Mouse (Mus musculus): Measurements from ENCODE around the gene Sigirr. TPM values are rescaled to one million over a fixed set of nuclear protein-coding genes. Genes with fewer than 3 reads are reported as not detected.

Gene Sigirr
- polyA plus RNA-seq, 1 experiment from 2014 or later: 3.3 TPM

DNA sequence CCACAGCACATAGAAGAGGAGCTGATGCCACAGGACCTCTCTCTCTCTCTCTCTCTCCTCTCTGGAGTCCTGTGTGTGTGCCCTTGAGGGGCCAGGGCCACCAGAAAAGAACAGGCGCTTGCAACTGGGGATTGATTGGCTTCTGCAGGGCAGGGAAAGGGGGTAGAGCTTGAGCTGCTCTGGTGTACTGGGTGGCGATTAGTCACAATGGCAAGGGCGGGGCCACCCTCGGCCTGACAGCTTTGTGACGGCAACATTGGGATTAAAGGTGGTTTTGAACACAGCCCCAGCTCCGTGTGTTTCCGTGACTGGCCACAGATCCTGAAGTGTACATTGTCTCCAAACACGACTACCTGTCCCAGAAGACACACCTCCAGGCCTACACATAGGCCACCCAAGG, 10.1 kb downstream of the Sigirr start:
- Histone ChIP-seq H3K36me3 (ENCODE audit: control insufficient read depth, insufficient read depth, low read length) (no peaks in the 10 kb centered on the region), H3K27me3 (replicated peaks; ENCODE audit: control insufficient read depth, insufficient read depth, low read length) (peaks cover 14% of the 10 kb centered on the region), H3K9ac (ENCODE audit: low read depth, low read length) (no peak overlapping the region), H3K4me1 (ENCODE audit: control insufficient read depth, insufficient read depth, low read depth, low read length) (peaks cover 7% of the 10 kb centered on the region; the same call in 1 of the 2 replicates), H3K4me2 (ENCODE audit: low read length) (no peak overlapping the region), H3K4me3 (ENCODE audit: low read length) (no peak overlapping the region), H3K9me3 (ENCODE audit: control insufficient read depth, low read length) (no peaks in the 10 kb centered on the region), H3K27ac (ENCODE audit: low read depth, low read length) (no peak overlapping the region)
- whole genome bisulfite sequencing: 61% methylated on average over 8 of the region's 8 CpGs
- no peak for ATAC-seq

DNA sequence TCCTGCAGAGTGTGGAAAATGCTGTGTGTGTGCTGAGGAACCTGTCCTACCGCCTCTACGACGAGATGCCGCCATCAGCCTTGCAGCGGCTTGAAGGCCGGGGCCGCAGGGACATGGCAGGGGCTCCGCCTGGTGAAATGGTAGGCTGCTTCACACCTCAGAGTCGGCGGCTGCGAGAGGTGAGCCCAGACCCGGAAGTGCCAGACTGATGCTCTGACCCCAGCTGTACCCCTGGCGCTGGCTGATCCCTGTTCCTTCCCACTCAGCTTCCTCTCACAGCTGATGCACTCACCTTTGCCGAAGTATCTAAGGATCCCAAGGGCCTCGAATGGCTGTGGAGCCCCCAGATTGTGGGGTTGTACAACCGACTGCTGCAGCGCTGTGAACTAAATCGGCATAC, 11.9 kb downstream of the Sigirr start:
- Histone ChIP-seq H3K4me2 (ENCODE audit: low read length) (no peak overlapping the region), H3K9me3 (ENCODE audit: control insufficient read depth, low read length) (no peaks in the 10 kb centered on the region), H3K36me3 (ENCODE audit: control insufficient read depth, insufficient read depth, low read length) (no peaks in the 10 kb centered on the region), H3K27me3 (replicated peaks; ENCODE audit: control insufficient read depth, insufficient read depth, low read length) (peaks cover 14% of the 10 kb centered on the region), H3K27ac (ENCODE audit: low read depth, low read length) (no peak overlapping the region), H3K4me3 (ENCODE audit: low read length) (no peak overlapping the region), H3K4me1 (ENCODE audit: control insufficient read depth, insufficient read depth, low read depth, low read length) (peaks cover 7% of the 10 kb centered on the region; the same call in 1 of the 2 replicates), H3K9ac (ENCODE audit: low read depth, low read length) (no peak overlapping the region)
- WGBS: 15% methylated on average over 13 of the region's 18 CpGs
- ATAC-seq: no peak

- ATAC-seq: no peak
- H3K27ac ChIP-seq (ENCODE audit: low read depth, low read length): no peak overlapping the region
- WGBS: 45% methylated on average over 8 of the region's 8 CpGs
These were observed 12.5 kb downstream of the Sigirr start for GRCm38 (mm10) chr7:141087894-141088293.

DNA sequence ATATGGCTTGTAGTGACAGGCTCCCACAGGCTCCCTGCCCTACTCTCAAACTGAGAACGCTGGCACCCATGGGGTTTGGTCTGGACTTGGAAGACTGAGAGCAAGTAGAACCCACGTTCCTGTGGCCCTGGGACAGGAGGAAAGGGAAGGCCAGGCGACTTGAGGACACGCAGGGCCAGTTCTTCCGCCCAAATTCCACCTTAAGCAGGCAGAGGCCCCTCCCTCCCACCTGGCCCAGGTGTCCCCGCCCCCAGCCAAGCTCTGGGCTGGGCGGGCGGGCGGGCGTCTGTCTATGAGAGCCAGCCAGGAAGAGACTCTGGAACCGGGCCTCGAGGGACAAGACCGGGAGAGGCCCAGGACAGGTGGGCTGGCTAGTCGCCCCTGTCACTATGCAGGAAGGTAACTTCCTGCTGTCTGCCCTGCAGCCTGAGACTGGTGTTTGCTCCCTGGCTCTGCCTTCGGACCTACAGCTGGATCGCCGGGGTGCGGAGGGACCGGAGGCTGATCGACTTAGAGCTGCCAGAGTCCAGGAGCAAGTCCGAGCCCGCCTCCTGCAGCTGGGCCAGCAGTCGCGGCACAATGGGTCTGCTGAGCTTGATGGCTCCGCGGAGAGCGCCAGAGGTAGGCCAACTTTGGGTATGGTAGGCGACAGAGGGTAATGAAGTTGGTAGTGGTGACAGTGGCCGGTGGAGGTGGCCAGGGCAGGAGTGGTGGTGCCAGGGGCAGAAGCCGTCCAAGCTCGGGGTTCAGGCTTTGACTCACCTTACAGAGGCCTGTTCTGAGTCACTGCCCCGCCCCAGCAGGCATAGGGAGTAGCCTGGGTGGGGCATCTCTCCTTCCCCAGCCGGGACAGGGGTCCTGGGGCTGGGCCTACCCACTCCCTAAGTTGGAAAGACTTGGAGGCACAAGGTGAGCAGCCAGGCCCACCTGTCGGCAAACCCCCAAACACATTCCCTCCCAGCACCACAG, 20.6 kb downstream of the Sigirr start:
- H3K4me3 ChIP-seq (ENCODE audit: low read length): no peak overlapping the region
- H3K4me2 ChIP-seq (ENCODE audit: low read length): no peak overlapping the region
- no peak overlapping the region for H3K9ac ChIP-seq (ENCODE audit: low read depth, low read length)
- no peak overlapping the region for H3K27ac ChIP-seq (ENCODE audit: low read depth, low read length)
- H3K4me1 ChIP-seq (ENCODE audit: control insufficient read depth, insufficient read depth, low read depth, low read length): no peaks in the 10 kb centered on the region
- no peaks in the 10 kb centered on the region for H3K9me3 ChIP-seq (ENCODE audit: control insufficient read depth, low read length)
- WGBS: 22% methylated on average over 34 of the region's 34 CpGs
- no peaks in the 10 kb centered on the region for H3K27me3 ChIP-seq (replicated peaks; ENCODE audit: control insufficient read depth, insufficient read depth, low read length)
- no peak for ATAC-seq
- H3K36me3 ChIP-seq (ENCODE audit: control insufficient read depth, insufficient read depth, low read length): no peaks in the 10 kb centered on the region

More at GRCm38 (mm10) chr7:141087894-141088293, 12.5 kb downstream of the Sigirr start:
- Histone ChIP-seq H3K9ac (ENCODE audit: low read depth, low read length) (no peak overlapping the region), H3K4me2 (ENCODE audit: low read length) (no peak overlapping the region), H3K36me3 (ENCODE audit: control insufficient read depth, insufficient read depth, low read length) (no peaks in the 10 kb centered on the region), H3K4me3 (ENCODE audit: low read length) (no peak overlapping the region), H3K27me3 (replicated peaks; ENCODE audit: control insufficient read depth, insufficient read depth, low read length) (peaks cover 11% of the 10 kb centered on the region), H3K9me3 (ENCODE audit: control insufficient read depth, low read length) (no peaks in the 10 kb centered on the region), H3K4me1 (ENCODE audit: control insufficient read depth, insufficient read depth, low read depth, low read length) (peaks cover 7% of the 10 kb centered on the region; the same call in 1 of the 2 replicates)

DNA sequence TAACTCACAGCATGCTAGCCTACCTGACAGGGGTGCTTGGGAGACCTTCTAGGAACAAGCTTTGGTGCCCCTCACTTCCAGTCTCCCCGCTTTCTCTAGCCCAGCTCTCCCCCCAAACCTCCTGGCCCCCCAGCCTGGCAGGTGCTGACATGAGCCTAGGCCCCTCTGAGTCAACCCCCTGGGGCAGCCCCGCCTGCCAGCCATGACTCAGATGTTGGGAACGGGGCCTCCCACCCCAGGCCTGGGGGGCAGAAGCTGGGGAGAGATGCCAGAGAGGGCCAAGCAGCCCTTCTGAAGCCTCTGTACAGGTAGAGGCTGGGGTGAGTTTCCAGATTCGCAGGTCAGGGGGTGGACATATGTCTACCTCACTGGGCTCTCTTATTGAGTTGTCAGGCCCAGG, 21.5 kb downstream of the Sigirr start:
- ATAC-seq: no peak
- 82% methylated on average over 4 of the region's 4 CpGs for whole genome bisulfite sequencing
- no peaks in the 10 kb centered on the region for H3K4me1 ChIP-seq (ENCODE audit: control insufficient read depth, insufficient read depth, low read depth, low read length)

GRCm38 (mm10) chr7:141077841-141078240, 22.5 kb downstream of the Sigirr start, which contains the start of gene Pkp3:
Pkp3 (plus strand) TSS chr7:141078218.
- no peak within 1 kb of the TSS for H3K4me2 ChIP-seq (ENCODE audit: low read length)
- WGBS: 92% methylated on average over 15 of the region's 15 CpGs
- no peaks in the 10 kb centered on the region for H3K4me1 ChIP-seq (ENCODE audit: control insufficient read depth, insufficient read depth, low read depth, low read length)
- no peak within 1 kb of the TSS for H3K27ac ChIP-seq (ENCODE audit: low read depth, low read length)
- no peaks in the 10 kb centered on the region for H3K27me3 ChIP-seq (replicated peaks; ENCODE audit: control insufficient read depth, insufficient read depth, low read length)
- H3K9ac ChIP-seq (ENCODE audit: low read depth, low read length): no peak within 1 kb of the TSS
- ATAC-seq: no peak
- no peaks in the 10 kb centered on the region for H3K36me3 ChIP-seq (ENCODE audit: control insufficient read depth, insufficient read depth, low read length)
- H3K9me3 ChIP-seq (ENCODE audit: control insufficient read depth, low read length): no peaks in the 10 kb centered on the region
- no peak within 1 kb of the TSS for H3K4me3 ChIP-seq (ENCODE audit: low read length)

More for the DNA sequence above, 21.5 kb downstream of the Sigirr start:
- Histone ChIP-seq H3K4me3 (ENCODE audit: low read length) (no peak overlapping the region), H3K27ac (ENCODE audit: low read depth, low read length) (no peak overlapping the region), H3K27me3 (replicated peaks; ENCODE audit: control insufficient read depth, insufficient read depth, low read length) (no peaks in the 10 kb centered on the region), H3K9ac (ENCODE audit: low read depth, low read length) (no peak overlapping the region), H3K36me3 (ENCODE audit: control insufficient read depth, insufficient read depth, low read length) (no peaks in the 10 kb centered on the region), H3K4me2 (ENCODE audit: low read length) (no peak overlapping the region), H3K9me3 (ENCODE audit: control insufficient read depth, low read length) (no peaks in the 10 kb centered on the region)

- H3K4me1 ChIP-seq (ENCODE audit: control insufficient read depth, insufficient read depth, low read depth, low read length): peaks cover 20% of the 10 kb centered on the region
- H3K27me3 ChIP-seq (replicated peaks; ENCODE audit: control insufficient read depth, insufficient read depth, low read length): no peaks in the 10 kb centered on the region
- no peak overlapping the region for H3K4me2 ChIP-seq (ENCODE audit: low read length)
- H3K4me3 ChIP-seq (ENCODE audit: low read length): no peak overlapping the region
- 81% methylated on average over 4 of the region's 4 CpGs for WGBS
- no peaks in the 10 kb centered on the region for H3K9me3 ChIP-seq (ENCODE audit: control insufficient read depth, low read length)
- no peak for ATAC-seq
- H3K9ac ChIP-seq (ENCODE audit: low read depth, low read length): no peak overlapping the region
- no peak overlapping the region for H3K27ac ChIP-seq (ENCODE audit: low read depth, low read length)
- no peaks in the 10 kb centered on the region for H3K36me3 ChIP-seq (ENCODE audit: control insufficient read depth, insufficient read depth, low read length)
These were observed 26.6 kb downstream of the Sigirr start for GRCm38 (mm10) chr7:141073782-141074181.

DNA sequence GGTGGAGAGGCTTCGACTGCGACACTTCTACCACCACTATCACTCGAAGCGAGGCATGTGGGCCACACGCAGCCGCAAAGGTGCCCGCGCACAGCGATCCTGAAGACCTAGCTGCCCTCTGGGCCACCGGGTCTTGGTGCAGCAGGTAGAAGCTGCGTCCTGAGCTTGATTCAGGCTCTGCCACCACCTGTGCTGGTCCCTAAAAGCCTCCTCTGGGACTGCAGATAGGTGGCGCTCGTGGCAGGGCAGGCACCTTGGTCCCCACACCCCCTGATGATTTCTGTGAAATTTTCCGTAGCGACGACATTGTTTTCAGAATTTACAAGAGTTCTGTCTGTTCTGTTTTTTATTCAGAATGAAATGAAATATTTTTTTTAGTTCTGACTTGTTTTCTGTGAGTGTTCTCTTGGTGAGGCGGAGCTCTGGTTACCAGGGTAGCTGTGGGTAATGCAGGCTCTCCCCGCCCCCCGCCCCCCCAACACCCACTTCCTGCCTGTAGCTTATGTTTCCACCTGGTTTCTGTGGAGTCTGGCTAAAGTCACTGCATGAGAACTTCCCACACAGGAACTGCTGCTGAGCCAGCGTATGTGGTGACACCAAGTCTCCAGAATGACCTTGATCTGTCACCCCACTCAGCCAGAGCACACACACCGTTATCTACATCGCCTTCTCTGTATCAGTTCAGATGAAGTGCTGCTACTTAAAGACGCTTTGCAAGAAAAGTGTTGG, 28.2 kb downstream of the Sigirr start:
- no peak overlapping the region for H3K27ac ChIP-seq (ENCODE audit: low read depth, low read length)
- 36% methylated on average over 23 of the region's 23 CpGs for WGBS
- ATAC-seq: no peak
- no peak overlapping the region for H3K4me3 ChIP-seq (ENCODE audit: low read length)
- H3K27me3 ChIP-seq (replicated peaks; ENCODE audit: control insufficient read depth, insufficient read depth, low read length): no peaks in the 10 kb centered on the region
- H3K4me2 ChIP-seq (ENCODE audit: low read length): no peak overlapping the region
- no peak overlapping the region for H3K9ac ChIP-seq (ENCODE audit: low read depth, low read length)
- peaks cover 20% of the 10 kb centered on the region for H3K4me1 ChIP-seq (ENCODE audit: control insufficient read depth, insufficient read depth, low read depth, low read length)
- no peaks in the 10 kb centered on the region for H3K9me3 ChIP-seq (ENCODE audit: control insufficient read depth, low read length)
- H3K36me3 ChIP-seq (ENCODE audit: control insufficient read depth, insufficient read depth, low read length): peaks cover 13% of the 10 kb centered on the region
